Mouse (Mus musculus) cortical plate, adult 2 months (tissue): ENCODE measurements around the gene Olfr689.

Source experiments
- CTCF ChIP-seq: fragments of 200-500 bp; IDR thresholded peaks from 2 replicates; pipeline ENCODE4 v1.5.1; 2011; ENCODE audit warnings: mild to moderate bottlenecking, control low read depth, low read length; ENCODE audit not compliant: insufficient read depth; ENCODE audit errors: extremely low read depth
- POLR2A ChIP-seq: fragments of 200-500 bp; IDR thresholded peaks from 2 replicates; pipeline ENCODE4 v1.6.1; 2011; ENCODE audit warnings: mild to moderate bottlenecking, low read length, control low read depth; ENCODE audit not compliant: insufficient read depth; ENCODE audit errors: extremely low read depth

GRCm38 (mm10) chr7:105342752-105343151 lies 31.8 kb downstream of the Olfr689 start:
- TF ChIP-seq CTCF: no peak
- no peak for TF ChIP-seq POLR2A
